Mouse (Mus musculus) cerebellum, adult 18-20 months (tissue): ENCODE results near the gene Cebpzos.

ENCODE experiments used
- DNase-seq, 2 experiments: peaks; one replicate each; pipeline ENCODE4 v3.0.0; 2021

The Cebpzos gene

GRCm38 (mm10) chr17:78938927-78939326 lies 22.6 kb downstream of the Cebpzos start:
- no peak for DNase-seq

- DNase-seq: no peak
These were observed 26.3 kb downstream of the Cebpzos start for GRCm38 (mm10) chr17:78942579-78942978.

GRCm38 (mm10) chr17:78951225-78951624 lies 34.9 kb downstream of the Cebpzos start:
- no peak for DNase-seq

GRCm38 (mm10) chr17:78952070-78952469 lies 35.8 kb downstream of the Cebpzos start:
- DNase-seq: no peak

- no peak for DNase-seq
These were observed 36.9 kb downstream of the Cebpzos start for GRCm38 (mm10) chr17:78953240-78953639.

- no peak for DNase-seq
These were observed 43.2 kb downstream of the Cebpzos start for GRCm38 (mm10) chr17:78959473-78959872.

GRCm38 (mm10) chr17:78964387-78964786 lies 48.1 kb downstream of the Cebpzos start:
- DNase-seq: no peak

- DNase-seq: no peak
These were observed 50.0 kb downstream of the Cebpzos start for GRCm38 (mm10) chr17:78966092-78966883.

- no peak for DNase-seq
These were observed 52.2 kb downstream of the Cebpzos start for GRCm38 (mm10) chr17:78968500-78968899.
